Mouse (Mus musculus) liver, embryonic 14.5 days (tissue): ENCODE data around the gene Fndc9. TPM values are rescaled to one million over a fixed set of nuclear protein-coding genes. Genes with fewer than 3 reads are reported as not detected.
A peak's percentile ranks its signal among the peaks of the same experiment; 100 is the strongest.

Experiments used
- ATAC-seq: fragments of 200-750 bp; cut with Nextera tagmentation; 2 replicates; pipeline ENCODE4 v1.8.0; 2017; ENCODE audit warnings: moderate number of reproducible peaks, mild to moderate bottlenecking, moderate library complexity; ENCODE audit not compliant: insufficient read depth
- DNase-seq, 3 experiments: peaks; one replicate each; pipeline ENCODE4 v3.0.0-alpha.2; 2012 to 2013; ENCODE audit warnings: low read depth in 3 of 3, low spot score in 3 of 3
- H3K27ac ChIP-seq: fragments of 300-500 bp; sonication (generic); 2 replicates; pipeline ENCODE4 v1.5.1; 2014; ENCODE audit warnings: moderate library complexity, mild to moderate bottlenecking, control low read depth, inconsistent platforms
- H3K27me3 ChIP-seq: fragments of 300-500 bp; sonication (generic); 2 replicates; pipeline ENCODE4 v1.6.1; 2014; ENCODE audit warnings: mild to moderate bottlenecking, low read length, moderate library complexity; ENCODE audit not compliant: control insufficient read depth, insufficient read depth
- H3K36me3 ChIP-seq: fragments of 300-500 bp; sonication (generic); replicated peaks from 2 replicates; pipeline ENCODE4 v1.6.1; 2014; ENCODE audit warnings: low read depth; ENCODE audit not compliant: control insufficient read depth, insufficient read depth
- H3K4me1 ChIP-seq, 2 experiments: fragments of 200-500 bp in 1 of 2; fragments of 300-500 bp in 1 of 2; sonication (generic) in 1 of 2; replicated peaks; 2 replicates each; pipeline ENCODE4 v1.6.1; 2012 to 2014; ENCODE audit warnings: antibody characterized with exemption in 1 of 2, inconsistent platforms in 1 of 2, low read length in 1 of 2; ENCODE audit not compliant: control insufficient read depth in 2 of 2, insufficient read depth in 2 of 2
- H3K4me2 ChIP-seq: fragments of 300-500 bp; sonication (generic); 2 replicates; pipeline ENCODE4 v1.6.1; 2014; ENCODE audit warnings: low read depth, mild to moderate bottlenecking, control low read depth, moderate library complexity
- H3K4me3 ChIP-seq, 2 experiments: fragments of 200-500 bp in 1 of 2; fragments of 300-500 bp in 1 of 2; sonication (generic) in 1 of 2; 2 replicates each; pipeline ENCODE4 v1.5.1; 2012 to 2014; ENCODE audit warnings: low read depth in 2 of 2, low read length in 2 of 2, mild to moderate bottlenecking in 2 of 2, control low read depth in 1 of 2, inconsistent platforms in 1 of 2, moderate library complexity in 1 of 2; ENCODE audit not compliant: insufficient read depth in 1 of 2
- H3K9ac ChIP-seq: fragments of 300-500 bp; sonication (generic); replicated peaks from 2 replicates; pipeline ENCODE4 v1.6.1; 2014; ENCODE audit warnings: mild to moderate bottlenecking, control low read depth, moderate library complexity
- H3K9me3 ChIP-seq: fragments of 300-500 bp; sonication (generic); 2 replicates; pipeline ENCODE4 v1.6.1; 2016; ENCODE audit warnings: low read length, mixed read lengths; ENCODE audit not compliant: control insufficient read depth
- CTCF ChIP-seq: IDR thresholded peaks from 2 replicates; pipeline ENCODE4 v1.5.1; 2016; ENCODE audit warnings: antibody characterized with exemption, low read depth, control low read depth
- EP300 ChIP-seq: IDR thresholded peaks from 2 replicates; pipeline ENCODE4 v1.6.1; 2016; ENCODE audit warnings: antibody characterized with exemption, low read depth
- WGBS: fragments of 180-500 bp; shearing (Covaris S2); extraction: QIAGEN DNeasy Blood & Tissue Kit; methylation state at CpG from one replicate; pipeline ENCODE4 v1.1.7; 2014; ENCODE audit not compliant: insufficient replicate concordance; 5-methylcytosine and 5-hydroxymethylcytosine counted together
- polyA plus RNA-seq, 2 experiments: library from polyadenylated mRNA; depleted of rRNA in 1 of 2; stranded (reverse) in 1 of 2; unstranded in 1 of 2; fragments of >200 nt; fragmentation: Nextera tagmentation in 1 of 2; extraction: Ambion mirVana in 1 of 2; gene quantifications; 2 replicates each; pipeline versions ENCODE4 v1.2.1 to v1.2.3; 2012 to 2014

Gene Fndc9
- polyA plus RNA-seq, 2 experiments = not detected

DNA sequence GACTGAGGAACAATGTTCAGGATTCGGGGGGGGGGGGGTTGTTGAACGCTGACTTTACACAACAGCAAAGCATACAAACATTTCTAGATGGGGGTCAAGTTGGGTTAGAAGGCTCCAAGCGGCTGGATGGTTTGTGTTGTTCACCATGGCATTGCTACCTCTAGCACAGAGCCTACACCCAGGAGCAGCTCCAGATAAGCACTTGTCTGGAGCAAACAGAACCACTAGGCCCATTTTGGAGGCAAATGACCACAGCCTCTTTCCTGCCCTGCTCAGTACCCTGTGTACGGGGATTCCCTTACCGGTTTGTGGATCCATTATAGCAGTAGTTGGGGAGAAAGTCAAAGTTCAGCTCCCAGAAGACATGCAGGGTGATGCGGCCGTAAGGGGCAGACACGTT lies 6.7 kb downstream of the Fndc9 start:
- Histone ChIP-seq H3K9ac (no peak overlapping the region), H3K4me2 (peak overlapping the region; percentile 53)
- WGBS = 63% methylated on average over 8 of the region's 8 CpGs

DNA sequence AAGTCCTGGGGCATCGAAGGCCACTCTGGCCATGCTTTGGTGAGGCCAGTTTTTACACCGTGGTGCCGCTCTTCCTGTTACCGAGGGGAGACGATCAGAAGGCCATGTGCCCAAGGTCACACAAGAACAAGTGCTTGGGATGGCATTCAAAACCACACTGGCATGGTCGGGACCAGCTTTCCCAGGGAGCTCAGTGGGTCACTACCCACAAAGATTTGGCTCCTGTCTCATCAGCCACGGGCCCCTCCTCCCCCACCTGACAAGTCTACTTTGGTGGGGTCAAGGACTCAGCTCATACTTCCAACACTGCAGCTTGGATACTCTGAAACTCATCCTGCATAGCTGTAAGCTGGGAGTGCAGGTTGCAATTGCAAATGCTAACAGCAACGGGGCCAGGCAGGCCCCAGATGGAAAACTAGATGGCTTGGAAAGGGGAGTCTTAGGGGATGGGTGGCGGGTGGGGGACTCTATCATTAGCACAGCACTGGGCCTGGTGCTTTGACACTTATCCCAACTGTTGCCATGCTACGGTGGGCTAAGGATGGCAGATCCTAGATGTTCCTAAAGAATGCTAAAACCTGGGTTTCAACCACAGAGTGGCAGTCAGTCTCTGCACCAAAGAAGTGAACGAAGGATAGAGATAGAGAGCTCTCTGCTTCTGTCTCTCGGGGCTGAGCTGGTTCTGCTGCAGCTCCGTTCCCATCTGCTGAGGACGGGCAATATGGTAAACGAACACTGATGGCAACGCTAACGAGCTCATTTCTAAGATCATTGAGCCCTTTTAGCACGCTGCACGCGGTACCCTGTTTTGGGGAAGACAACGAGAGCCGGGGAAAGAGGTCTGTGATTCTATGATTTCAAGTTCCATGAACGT lies 9.6 kb downstream of the Fndc9 start:
- no peaks in the 10 kb centered on the region for H3K36me3 ChIP-seq
- no peak for TF ChIP-seq EP300
- no peak for TF ChIP-seq CTCF
- H3K4me3 ChIP-seq = no peak overlapping the region
- no peak overlapping the region for H3K27ac ChIP-seq
- no peak overlapping the region for H3K4me2 ChIP-seq
- 81% methylated on average over 23 of the region's 23 CpGs for WGBS
- H3K27me3 ChIP-seq = no peaks in the 10 kb centered on the region
- H3K9me3 ChIP-seq = no peaks in the 10 kb centered on the region
- peaks cover 22 to 28% of the 10 kb centered on the region in 2 experiments for H3K4me1 ChIP-seq
- DNase-seq = no peak
- ATAC-seq = no peak
- no peak overlapping the region for H3K9ac ChIP-seq

More for the DNA sequence above, 6.7 kb downstream of the Fndc9 start:
- Histone ChIP-seq H3K4me1 (peaks cover 23 to 28% of the 10 kb centered on the region in 2 experiments), H3K4me3 (no peak overlapping the region), H3K27ac (peak overlapping the region; percentile 67), H3K27me3 (no peaks in the 10 kb centered on the region), H3K36me3 (no peaks in the 10 kb centered on the region), H3K9me3 (no peaks in the 10 kb centered on the region)
- peak; percentile 35 for ATAC-seq
- TF ChIP-seq CTCF (no peak), EP300 (no peak)
- peak in 2 of 3 experiments; percentile 22 to 34 for DNase-seq

DNA sequence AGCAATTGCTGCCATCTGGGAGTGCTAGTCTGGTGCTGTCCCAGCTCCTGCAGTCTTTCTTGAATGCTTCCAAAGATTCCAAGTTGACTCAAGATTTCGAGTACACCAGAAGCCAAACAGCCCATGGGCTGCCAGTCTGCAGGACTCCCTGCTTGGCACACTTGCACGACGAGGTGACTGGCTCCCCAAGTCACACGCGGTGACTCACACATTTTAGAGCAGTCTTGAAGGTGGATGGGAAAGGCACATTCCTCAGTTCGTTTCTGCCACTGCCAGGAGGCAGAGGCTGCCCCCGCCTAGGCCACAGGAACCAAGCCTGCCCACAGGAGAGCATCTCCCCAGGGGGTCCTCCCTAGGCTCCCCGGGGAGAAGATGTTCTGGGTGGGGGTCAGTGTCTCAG lies 10.6 kb downstream of the Fndc9 start:
- ATAC-seq (no peak), DNase-seq (no peak)
- H3K9ac ChIP-seq = no peak overlapping the region
- no peaks in the 10 kb centered on the region for H3K27me3 ChIP-seq
- TF ChIP-seq CTCF = no peak
- no peak for TF ChIP-seq EP300
- 63% methylated on average over 8 of the region's 8 CpGs for WGBS
- no peaks in the 10 kb centered on the region for H3K9me3 ChIP-seq
- no peak overlapping the region for H3K27ac ChIP-seq
- H3K36me3 ChIP-seq = no peaks in the 10 kb centered on the region
- H3K4me3 ChIP-seq = no peak overlapping the region
- no peak overlapping the region for H3K4me2 ChIP-seq
- H3K4me1 ChIP-seq = peaks cover 13 to 19% of the 10 kb centered on the region in 2 experiments

DNA sequence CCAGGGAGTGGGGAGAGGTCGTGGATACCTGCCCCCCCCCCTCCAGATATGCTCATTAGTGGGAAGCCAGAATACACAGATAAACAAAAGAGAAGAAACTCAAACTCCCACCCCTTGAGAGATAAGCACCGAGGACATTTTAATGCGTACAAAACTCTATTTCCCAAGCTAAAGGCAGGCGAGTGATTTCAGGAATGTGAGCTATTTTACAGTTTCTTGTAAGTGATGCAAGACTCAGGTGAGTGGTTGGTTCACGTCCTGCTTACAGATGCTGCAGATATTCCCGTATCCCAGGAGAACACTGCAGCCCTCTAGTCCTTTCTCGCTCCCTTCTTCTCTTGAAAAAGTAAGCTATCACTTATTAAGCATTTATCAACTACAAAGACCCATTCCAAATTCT lies 11.1 kb downstream of the Fndc9 start:
- Histone ChIP-seq H3K9ac (no peak overlapping the region), H3K4me3 (no peak overlapping the region), H3K27ac (no peak overlapping the region), H3K9me3 (no peaks in the 10 kb centered on the region), H3K36me3 (no peaks in the 10 kb centered on the region), H3K27me3 (no peaks in the 10 kb centered on the region), H3K4me2 (no peak overlapping the region), H3K4me1 (peaks cover 9 to 14% of the 10 kb centered on the region in 2 experiments)
- DNase-seq (no peak), ATAC-seq (no peak)
- no peak for TF ChIP-seq EP300
- TF ChIP-seq CTCF = no peak
- WGBS = 50% methylated on average over 7 of the region's 7 CpGs

DNA sequence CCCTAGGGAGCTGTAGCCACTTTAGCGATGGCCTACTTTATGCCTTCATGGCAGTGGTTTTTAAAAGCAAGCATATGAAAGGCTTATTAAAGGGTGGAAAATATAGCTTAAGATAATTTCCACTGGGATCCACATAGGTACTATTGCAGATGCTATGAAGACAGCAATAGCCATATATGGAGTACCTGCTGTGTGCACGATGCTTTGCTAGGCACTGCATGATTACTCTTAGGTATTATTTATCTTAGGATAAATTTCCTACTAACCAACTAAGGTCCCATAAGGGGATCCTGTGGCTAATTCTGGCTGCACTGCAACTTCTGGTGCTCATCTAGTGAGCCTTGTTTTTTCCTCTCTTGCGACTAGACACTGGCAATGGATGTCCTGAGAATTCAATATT lies 13.0 kb downstream of the Fndc9 start:
- H3K36me3 ChIP-seq = no peaks in the 10 kb centered on the region
- 77% methylated on average over 3 of the region's 3 CpGs for WGBS
- H3K4me3 ChIP-seq = no peak overlapping the region
- no peaks in the 10 kb centered on the region for H3K9me3 ChIP-seq
- ATAC-seq (no peak), DNase-seq (no peak)
- TF ChIP-seq EP300 = no peak
- TF ChIP-seq CTCF = no peak
- H3K4me2 ChIP-seq = no peak overlapping the region
- H3K9ac ChIP-seq = no peak overlapping the region
- H3K27me3 ChIP-seq = no peaks in the 10 kb centered on the region
- no peak overlapping the region for H3K27ac ChIP-seq
- no peaks in the 10 kb centered on the region for H3K4me1 ChIP-seq
